Mouse (Mus musculus): ENCODE results near the gene Rere. TPM values are rescaled to one million over a fixed set of nuclear protein-coding genes. Genes with fewer than 3 reads are reported as not detected.
A peak's percentile ranks its signal among the peaks of the same experiment; 100 is the strongest.

The Rere gene
- 10 to 100 TPM; 52.5 to 62.6 TPM for total RNA-seq (2021)
- long read RNA-seq, experiment 1, partial matches to known transcripts, result 4 of 14 reads
- long read RNA-seq, experiment 1, other reads (novel, unspliced or antisense), result 10 of 14 reads
- long read RNA-seq, experiment 2, partial matches to known transcripts, result 6 of 23 reads
- long read RNA-seq, experiment 2, other reads (novel, unspliced or antisense), result 17 of 23 reads

DNA sequence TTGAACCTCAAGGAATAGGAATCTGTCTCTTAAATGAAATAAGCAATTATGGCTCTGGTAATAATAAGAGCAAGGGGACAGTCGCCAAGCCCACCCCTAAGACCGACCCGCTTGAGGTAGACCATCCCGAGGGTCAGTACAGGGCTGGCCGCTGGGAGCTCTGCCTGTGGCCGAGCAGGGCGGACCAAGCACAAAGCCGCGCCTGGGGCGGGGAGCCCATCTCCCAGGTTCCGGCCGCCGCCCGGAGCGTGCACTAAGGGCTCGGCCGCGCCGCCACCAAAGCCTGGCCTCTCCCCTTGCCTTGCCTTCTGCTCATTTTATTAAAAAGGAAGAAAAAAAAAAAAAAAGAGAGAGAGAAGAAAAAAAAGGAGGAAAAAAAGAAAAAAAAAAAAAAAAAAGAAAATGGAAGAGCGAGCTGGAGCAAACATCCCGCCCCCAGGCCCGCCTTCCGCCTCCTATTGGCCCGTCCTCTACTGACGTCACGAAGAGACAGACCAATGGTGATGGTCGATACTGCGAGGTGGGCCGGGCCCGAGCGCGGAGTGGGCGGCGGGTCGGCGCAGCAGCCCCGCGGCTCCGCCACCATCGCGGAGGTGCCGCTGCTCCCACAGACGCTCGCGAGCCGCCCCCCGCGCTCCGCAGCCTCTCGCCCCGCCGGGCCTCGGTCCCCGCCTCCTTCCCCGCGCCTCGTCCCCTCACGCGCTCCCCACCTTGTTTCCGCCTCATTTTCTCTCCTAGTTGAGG is at the start of gene Rere:
Rere (plus strand) TSS at position 629 of the 744 bp plus-strand sequence.
- intact Hi-C loops (cut with DNase I), result loop anchor here (2.0 to 10.0 kb wide), 2 partner anchors 16 to 54 kb away; no protein-coding TSS in a partner anchor
- DNase-seq, result peak; percentile 99

DNA sequence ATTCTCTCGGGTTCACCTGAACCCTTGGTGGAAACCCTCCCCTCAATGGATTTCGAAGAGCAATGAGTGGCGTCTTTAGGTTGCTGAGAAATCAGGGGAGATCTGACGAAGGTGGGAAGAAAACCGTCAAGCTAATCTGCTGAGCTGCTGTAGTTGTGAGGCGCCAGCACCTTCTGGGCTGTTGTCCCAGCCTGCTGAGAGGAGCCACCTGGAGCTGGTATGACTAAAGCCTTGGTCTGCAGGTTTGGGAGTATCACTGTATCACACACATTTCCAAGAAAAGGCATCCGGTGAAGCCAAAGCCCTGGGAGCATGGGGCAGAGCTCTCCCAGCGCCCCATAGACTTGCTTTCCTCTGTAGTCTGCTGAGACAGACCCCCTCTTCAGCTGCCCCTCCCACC is 49.6 kb upstream of the Rere start:
- no peak for DNase-seq
- intact Hi-C loops (cut with DNase I), result no loop called here

DNA sequence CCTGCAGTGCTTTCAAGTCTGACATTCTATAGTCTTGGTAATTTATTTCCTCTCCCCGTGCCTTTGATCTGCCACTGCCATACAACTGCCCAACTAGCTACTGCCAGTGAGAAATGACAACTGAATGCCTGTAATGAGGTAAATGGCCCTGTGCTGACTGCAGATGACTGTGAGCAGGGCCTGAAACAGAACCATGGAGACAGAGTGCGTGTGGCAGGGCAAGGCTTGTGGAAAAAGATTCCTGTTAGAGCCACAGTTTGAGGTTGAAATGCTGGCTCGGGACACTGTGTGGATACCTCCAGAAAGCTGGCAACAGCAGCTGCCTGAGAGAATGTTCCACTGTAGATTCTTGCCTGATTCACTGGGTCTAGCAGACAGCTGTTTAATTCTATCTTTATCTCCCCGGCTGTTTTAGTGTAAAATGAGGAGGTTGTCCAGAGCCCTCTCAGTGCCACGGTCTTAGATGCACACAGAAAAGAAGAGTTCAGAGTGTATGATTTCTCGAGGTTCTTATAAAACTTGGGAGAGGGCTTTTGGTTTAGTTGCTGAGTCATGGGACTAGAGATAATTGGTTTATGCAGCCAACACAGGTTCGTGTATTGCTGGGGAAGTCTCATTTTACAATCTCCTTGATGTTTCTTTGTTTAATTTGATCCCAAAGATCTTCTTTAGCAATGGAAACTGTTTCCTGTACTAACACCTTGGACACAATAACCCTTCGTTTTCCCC is 46.7 kb upstream of the Rere start:
- DNase-seq, result no peak
- intact Hi-C loops (cut with DNase I), result no loop called here

DNA sequence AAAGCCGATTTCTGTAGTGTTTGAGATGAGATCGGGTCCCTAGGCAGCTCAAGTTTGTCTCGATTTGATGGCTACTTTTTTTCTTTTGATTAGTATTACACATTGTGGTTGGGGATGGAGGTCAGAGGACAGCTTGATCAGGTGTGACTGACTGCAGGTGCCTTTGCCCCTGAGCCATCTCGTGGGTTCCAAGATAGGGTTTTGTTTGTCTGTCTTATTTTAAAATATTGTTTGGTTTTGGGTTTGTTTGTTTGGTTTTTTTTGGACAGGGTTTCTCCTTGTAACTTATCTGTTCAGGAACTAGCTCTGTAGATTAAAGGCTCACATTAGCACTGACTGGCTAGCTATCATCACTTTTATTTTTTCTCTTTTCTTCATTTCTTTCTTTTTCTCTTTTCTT is 45.9 kb upstream of the Rere start:
- intact Hi-C loops (cut with DNase I), result no loop called here

DNA sequence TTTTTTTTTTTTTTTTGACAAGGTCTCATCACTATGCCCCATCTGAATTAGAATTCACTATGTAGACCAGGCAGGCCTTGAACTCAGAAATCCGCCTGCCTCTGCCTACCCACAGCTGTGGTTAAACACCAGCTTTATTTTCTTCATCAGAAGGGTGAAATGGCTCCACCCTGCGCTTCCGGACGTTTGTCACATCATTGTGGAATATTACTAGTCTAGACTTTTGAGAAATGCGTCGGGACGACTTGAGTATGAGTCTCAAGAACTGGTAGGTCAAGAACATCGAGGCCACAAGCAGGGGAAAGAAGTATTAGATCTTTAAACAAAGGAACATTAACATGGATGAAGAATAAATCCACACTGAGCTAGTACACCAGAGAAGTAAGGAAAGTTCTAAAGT is 45.4 kb upstream of the Rere start:
- intact Hi-C loops (cut with DNase I), result no loop called here
- DNase-seq, result no peak

More for the DNA sequence above, 45.9 kb upstream of the Rere start:
- DNase-seq, result no peak

DNA sequence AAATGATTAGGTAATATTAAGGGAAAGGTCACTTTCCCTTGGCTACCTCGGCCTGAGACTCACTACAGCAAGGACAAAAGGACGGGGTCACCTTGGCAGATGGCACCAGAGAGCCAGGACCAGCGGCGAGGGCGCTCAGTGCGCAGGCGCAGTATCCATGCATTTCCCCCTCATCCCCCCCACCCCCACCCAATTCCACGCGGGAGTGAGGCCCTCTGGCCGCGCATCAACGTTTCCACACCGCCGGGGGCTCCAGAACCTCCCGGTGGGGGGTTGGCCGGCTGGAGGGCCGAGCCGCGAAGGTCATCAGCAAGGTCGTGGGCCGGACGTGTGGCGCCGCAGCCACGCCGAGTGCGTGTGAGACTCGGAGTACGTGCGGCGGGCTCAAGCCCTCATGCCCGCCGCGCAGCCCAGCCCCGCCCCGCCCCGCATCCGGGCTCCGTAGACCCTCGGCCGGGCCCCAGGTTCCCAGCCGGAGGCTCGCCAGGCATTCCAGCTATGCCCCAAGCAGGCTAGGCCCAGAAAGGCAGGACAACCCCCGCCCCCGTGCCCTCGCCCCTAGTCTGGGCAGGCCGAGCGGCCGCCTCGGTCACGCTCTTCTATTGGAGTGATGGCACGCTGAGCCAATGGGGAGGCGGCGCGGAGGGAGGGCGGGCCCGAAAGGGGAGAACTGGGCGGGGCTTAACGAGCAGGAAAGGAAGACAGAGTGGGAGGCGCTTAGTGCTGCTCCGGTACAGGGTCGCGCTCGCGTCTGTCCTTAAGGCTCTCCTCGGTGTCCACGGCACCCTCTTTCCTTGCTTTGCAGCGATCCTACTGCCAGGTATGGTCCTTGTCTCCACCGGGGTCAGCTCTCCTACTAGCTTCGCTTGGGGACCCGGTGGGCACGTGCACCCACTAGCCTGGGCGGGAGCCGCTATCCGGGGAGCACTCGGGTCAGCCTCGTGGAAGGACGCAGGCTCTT is 44.6 kb upstream of the Rere start, which contains the start of gene Eno1:
Eno1 (plus strand) TSS at position 201 of the 961 bp plus-strand sequence.
- DNase-seq, result peak; percentile 97 to 98
- intact Hi-C loops (cut with DNase I), result no loop called here

DNA sequence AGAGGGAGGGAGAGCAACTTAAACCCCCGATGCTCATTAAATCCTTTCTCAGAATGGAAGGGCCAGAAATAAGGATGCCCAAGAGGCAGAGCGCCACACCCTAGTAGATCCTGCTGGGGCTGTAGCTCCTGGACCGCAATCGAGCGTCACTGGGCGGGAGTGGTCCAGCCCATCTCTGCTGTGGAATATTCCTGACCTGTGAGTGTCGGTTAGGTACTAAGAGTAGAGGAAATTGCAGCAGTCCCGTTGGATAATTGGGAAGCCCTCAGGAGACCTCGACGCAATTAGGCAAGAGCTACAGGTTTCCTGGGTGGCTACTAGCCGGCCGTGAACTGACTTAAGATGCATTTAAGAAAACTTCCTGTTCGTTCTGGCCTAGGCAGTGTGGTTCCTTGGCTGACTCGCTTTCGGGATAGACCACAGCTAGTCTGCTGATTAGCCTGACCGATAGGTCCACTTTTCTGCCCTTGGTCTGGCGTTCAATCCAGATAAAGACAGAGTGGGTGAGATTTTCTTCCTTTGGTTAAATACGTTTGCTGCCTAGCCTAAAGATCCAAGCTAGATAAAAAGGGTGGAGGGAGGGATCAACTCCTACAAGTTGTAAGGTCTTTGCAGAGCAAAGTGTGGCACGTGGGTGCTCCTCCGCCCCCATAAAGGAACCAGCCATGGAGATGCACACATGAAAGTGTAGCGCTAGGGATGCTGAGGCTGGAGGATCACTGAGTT is 43.6 kb upstream of the Rere start:
- intact Hi-C loops (cut with DNase I), result loop anchor here (2.0 kb wide), 1 partner anchor 13 kb away; no protein-coding TSS in a partner anchor
- DNase-seq, result peak; percentile 38 to 40

DNA sequence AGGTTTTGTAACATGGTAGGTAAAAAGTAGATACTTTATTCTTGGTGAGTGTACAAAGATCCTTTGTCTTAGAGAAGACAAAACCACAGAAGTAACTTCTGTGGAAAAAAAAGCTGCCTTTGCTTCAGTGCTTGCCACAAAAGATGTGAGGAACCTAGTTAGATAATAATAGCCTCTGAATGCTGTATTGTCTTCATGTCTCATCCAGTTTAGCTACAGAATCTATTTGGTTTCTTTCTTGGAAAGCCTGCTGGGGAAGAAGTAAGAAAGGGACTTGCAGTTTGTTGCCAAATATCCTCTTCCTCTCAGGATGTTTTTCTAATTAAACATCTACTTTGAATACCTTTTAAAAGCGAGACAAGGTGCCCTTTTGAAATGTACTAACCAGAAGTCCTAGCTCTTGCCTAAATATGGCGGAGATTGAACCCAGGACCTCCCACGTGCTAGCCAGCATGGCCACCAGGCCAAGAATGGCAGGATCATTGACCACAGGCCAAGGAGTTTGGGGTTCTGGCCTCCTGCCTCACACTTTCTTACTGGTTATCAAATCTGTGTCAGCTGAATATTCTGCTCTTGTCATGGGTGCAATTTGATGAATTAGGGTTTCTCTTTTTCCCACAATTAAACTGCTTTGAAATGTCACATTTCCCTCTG is 42.9 kb upstream of the Rere start:
- intact Hi-C loops (cut with DNase I), result loop anchor here (2.0 kb wide), 1 partner anchor 14 kb away; no protein-coding TSS in a partner anchor
- DNase-seq, result peak in 1 of 2 experiments; percentile 57

DNA sequence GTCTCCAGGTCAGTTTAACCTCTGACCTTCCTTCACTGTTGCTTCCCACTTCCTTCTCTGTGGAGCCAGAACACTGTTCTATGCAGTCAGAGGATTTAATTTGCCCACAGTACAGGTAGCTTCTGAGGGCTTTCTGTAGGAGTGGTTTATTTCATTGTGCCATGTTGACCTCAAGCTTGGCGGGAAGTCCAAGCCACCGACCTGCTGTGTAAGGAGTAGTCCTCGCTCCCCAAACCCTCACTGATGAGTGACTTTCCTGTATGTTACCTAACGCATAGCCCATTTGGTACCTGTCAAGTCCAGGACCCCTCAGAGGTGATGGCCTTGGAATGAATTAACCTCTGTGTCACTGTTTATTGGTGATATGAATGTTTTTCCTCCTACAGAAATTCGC is 42.4 kb upstream of the Rere start:
- intact Hi-C loops (cut with DNase I), result loop anchor here (2.0 kb wide), 1 partner anchor 14 kb away; no protein-coding TSS in a partner anchor
- no peak for DNase-seq

DNA sequence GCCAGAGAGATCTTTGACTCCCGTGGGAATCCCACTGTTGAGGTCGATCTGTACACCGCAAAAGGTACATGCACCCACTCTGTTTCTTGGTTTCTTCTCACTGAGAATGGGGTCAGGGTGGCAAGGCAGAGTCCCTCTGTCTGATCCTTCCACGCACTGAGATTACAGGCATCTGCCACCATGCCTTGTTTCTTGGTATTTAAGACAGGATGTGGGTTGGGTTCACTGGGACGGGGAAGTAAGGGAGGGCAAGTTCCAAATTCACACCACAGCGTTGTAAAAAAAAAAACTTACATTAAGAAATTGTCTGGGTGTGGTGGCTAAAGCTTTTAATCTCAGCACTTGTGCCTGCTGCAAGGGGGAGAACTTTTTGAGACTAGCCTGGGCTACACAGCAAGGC is 41.9 kb upstream of the Rere start:
- DNase-seq, result no peak
- intact Hi-C loops (cut with DNase I), result loop anchor here (2.0 kb wide), 1 partner anchor 15 kb away; no protein-coding TSS in a partner anchor

DNA sequence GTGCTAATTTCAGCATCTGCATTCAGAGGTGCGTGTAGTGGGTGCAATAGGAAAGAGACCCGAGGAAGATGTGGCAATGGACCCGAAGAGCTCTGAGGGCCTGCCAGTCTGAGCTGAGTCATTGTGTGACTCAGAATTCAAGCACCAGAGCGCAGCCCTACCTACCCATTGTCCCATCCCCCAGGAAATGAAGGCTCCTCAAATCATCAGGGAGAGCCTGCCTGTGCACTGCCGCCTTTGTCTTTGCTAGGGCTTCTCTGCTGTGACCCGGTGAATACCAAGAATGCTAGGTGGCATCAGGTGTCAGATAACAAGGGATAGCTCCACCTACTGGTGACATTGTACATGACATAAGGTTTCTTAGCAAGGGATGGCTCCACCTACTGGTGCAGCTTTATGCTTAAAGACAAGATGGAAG is 41.5 kb upstream of the Rere start:
- DNase-seq, result peak; percentile 61 to 84
- intact Hi-C loops (cut with DNase I), result loop anchor here (2.0 kb wide), 1 partner anchor 15 kb away; no protein-coding TSS in a partner anchor

DNA sequence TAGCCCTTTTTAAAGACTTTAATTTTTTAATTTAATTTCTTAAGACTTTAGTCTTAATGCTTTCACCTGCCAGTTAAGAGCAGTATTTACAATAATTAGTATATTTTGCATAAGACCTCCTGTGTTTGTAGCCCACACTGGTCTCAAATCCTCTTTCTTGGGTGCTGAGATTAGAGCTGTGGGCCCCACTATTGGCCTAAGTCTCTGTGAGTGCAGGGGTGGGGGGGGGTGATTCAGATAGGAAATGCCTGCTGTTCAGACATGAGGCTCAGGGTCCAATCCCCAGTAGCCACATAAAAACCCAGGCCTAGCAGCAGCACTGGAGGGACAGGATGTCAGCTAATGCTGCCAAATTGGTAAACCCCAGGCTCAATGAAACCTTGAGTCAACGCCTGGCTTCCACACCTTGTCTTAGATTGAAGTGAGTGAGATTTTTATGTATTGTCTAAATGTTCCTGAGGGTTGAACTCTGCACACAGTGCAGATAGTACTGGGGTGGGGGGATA is 41.0 kb upstream of the Rere start:
- no peak for DNase-seq
- intact Hi-C loops (cut with DNase I), result no loop called here

DNA sequence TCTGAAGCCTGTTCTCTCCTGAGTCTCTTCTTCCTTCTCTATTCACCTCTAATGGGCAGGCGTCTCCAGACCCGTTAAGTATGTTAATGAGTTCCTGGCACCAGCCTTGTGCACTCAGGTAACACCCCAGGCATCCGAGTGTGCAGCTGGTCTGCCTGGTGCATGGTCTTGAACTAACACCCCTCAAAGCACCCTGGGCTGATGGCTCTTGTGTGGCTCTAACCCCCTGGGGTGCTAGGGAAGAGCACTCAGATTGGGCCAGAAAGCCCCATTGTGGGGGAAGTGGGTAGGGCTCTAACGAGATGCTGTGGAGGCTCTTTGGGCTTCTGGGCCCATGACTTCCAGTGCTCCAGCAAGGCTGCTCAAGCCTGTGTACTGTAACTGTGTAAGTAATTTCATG is 39.7 kb upstream of the Rere start:
- intact Hi-C loops (cut with DNase I), result no loop called here
- no peak for DNase-seq

DNA sequence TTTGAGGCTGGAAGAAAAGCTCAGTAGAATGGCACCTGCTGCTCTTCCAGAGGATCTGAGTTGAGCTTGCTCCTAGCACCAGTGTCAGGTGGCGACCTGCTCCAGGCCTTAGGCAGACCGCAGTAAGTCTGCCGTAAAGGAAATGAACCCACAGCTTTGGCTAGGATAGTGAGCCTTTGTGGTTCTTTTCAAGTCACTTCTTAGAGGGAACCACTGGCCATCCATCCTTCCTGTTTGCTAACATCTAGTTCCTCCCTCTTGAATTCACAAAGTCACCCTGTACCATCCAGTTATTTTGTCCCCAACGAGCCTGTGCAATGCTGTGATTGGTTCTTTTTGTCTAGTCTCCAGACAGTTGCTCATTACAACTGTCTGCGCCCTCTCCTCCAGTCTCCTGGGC is 38.7 kb upstream of the Rere start:
- no peak for DNase-seq
- intact Hi-C loops (cut with DNase I), result no loop called here

DNA sequence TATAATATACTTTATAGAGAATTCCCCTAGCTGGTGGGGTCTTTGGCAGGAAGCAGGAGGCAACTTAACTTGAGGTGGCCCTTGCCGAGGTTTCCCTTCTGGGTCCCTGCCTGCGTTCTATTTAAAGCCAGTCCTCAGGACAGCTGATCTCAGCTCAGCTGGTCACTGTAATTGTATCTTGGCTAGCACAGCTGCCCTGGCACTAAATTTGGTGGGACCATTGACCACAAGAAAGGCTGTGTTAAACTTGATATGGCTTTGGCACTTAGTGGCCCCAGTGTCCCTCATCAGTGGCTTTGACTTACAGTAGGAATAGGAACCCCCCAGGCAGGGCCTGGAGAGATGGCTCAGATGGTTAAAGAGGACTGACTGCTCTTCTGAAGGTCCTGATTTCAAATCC is 35.6 kb upstream of the Rere start:
- intact Hi-C loops (cut with DNase I), result no loop called here
- DNase-seq, result peak in 1 of 2 experiments; percentile 45

DNA sequence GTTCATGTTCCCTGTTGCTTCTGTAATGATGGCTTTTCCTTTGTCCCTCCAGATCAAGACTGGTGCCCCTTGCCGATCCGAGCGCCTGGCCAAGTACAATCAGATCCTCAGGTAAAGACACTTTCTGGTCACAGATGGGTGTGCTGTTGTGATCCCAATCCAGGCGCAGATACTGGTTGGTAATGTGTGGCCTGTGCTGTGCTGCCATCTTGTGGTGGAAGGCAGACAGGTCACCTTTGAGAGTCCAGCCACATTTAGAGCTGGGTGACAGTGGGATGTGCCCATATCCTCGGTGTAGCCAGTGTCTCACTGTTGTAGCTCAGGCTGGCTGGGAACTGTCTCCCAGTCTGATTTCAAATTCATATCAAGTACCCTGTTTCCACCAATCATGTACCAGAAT is 33.4 kb upstream of the Rere start:
- intact Hi-C loops (cut with DNase I), result loop anchor here (2.0 kb wide), 1 partner anchor 71 kb away; no protein-coding TSS in a partner anchor
- DNase-seq, result peak; percentile 68 to 80

DNA sequence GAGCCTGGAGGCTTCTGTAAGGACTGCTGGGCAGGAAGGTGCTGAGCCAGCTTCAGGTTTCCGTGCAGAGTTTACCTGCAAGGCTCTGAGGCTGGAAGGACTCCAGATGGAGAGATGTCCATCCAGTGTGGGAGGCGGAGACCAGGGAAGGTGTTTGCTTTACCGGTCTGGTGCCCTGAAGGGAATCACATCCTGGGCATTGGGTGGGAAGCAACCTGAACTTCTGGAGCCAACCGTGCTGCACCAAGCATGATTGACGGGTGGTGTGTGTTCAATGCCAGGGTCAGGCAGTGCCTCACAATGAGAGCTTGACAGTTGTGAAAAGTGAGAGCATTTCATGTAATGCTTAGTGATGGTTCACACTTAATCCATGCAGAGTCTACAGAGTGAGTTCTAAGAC is 32.5 kb upstream of the Rere start:
- intact Hi-C loops (cut with DNase I), result loop anchor here (2.0 kb wide), 1 partner anchor 72 kb away; no protein-coding TSS in a partner anchor

DNA sequence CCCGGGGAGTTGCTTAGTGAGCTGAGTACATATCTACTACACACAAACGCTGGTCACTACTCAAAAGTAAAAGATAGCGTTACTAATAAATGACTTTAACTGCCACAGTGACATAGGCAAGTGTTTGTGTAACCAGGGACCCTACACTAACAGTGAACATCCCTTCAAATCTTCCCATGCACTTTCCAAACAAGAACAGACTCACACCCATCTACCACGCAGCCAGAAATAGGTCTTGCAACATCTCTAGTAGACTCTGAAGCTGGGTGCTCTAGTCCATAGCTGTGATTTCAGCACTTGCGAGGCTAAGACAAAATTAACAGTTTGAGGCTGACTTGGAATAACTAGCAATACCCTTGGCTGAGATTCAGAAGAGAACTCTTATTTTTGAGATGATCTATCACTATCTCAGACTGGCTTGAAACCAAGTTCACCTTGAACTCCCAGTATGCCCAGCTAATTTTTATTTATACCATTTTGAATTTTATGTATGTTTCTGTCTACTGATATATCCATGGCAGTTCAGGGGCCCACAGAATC is 31.6 kb upstream of the Rere start:
- intact Hi-C loops (cut with DNase I), result loop anchor here (2.0 kb wide), 1 partner anchor 73 kb away; no protein-coding TSS in a partner anchor
- no peak for DNase-seq

More for the DNA sequence above, 32.5 kb upstream of the Rere start:
- DNase-seq, result no peak
